Mouse (Mus musculus) ES-Bruce4 (cell line): ENCODE data around the gene Pnrc1. TPM values are rescaled to one million over a fixed set of nuclear protein-coding genes. Genes with fewer than 3 reads are reported as not detected.

Source experiments
- H3K27ac ChIP-seq: 2 replicates; pipeline ENCODE4 v1.5.1; 2012; ENCODE audit warnings: low read length, inconsistent platforms; ENCODE audit not compliant: insufficient read depth
- H3K27me3 ChIP-seq: 2 replicates; pipeline ENCODE4 v1.6.1; 2012; ENCODE audit warnings: mild to moderate bottlenecking, low read length, inconsistent platforms; ENCODE audit not compliant: control insufficient read depth, poor library complexity, insufficient read depth, severe bottlenecking
- H3K36me3 ChIP-seq: 2 replicates; pipeline ENCODE4 v1.6.1; 2012; ENCODE audit warnings: inconsistent platforms, mild to moderate bottlenecking, low read length, moderate library complexity; ENCODE audit not compliant: control insufficient read depth, poor library complexity, insufficient read depth, severe bottlenecking
- H3K4me1 ChIP-seq: one replicate; pipeline ENCODE4 v1.8.1; 2011; ENCODE audit warnings: low read length; ENCODE audit not compliant: control insufficient read depth, insufficient read depth
- H3K4me3 ChIP-seq: 2 replicates; pipeline ENCODE4 v1.5.1; 2011; ENCODE audit warnings: low read depth, mild to moderate bottlenecking, low read length
- H3K9ac ChIP-seq: 2 replicates; pipeline ENCODE4 v1.6.1; 2012; ENCODE audit warnings: low read depth, mild to moderate bottlenecking, inconsistent platforms; ENCODE audit not compliant: poor library complexity, severe bottlenecking
- H3K9me3 ChIP-seq: replicated peaks from 2 replicates; pipeline ENCODE4 v1.6.1; 2012; ENCODE audit warnings: mild to moderate bottlenecking, low read length, inconsistent platforms; ENCODE audit not compliant: control insufficient read depth, poor library complexity, insufficient read depth, severe bottlenecking
- CTCF ChIP-seq: IDR thresholded peaks from one replicate; pipeline ENCODE4 v1.8.1; 2011; ENCODE audit warnings: low read depth, low read length
- EP300 ChIP-seq: IDR thresholded peaks from 2 replicates; pipeline ENCODE4 v1.6.1; 2011; ENCODE audit warnings: low read depth, low read length; ENCODE audit not compliant: insufficient read depth
- POLR2A ChIP-seq: IDR thresholded peaks from one replicate; pipeline ENCODE4 v1.8.1; 2011; ENCODE audit warnings: low read length; ENCODE audit not compliant: insufficient read depth
- polyA plus RNA-seq: library from polyadenylated mRNA; stranded (reverse); fragments of >200 nt; gene quantifications from 2 replicates; pipeline ENCODE4 v1.2.4, GENCODE M21; 2011; ENCODE audit warnings: low read depth; ENCODE audit not compliant: missing spikeins, insufficient read depth, insufficient read length

The Pnrc1 gene
- polyA plus RNA-seq, 1 experiment, result 72.9 TPM

- Histone ChIP-seq H3K9ac (no peak overlapping the region), H3K27me3 (no peaks in the 10 kb centered on the region), H3K36me3 (no peaks in the 10 kb centered on the region), H3K4me1 (no peaks in the 10 kb centered on the region), H3K27ac (no peak overlapping the region), H3K4me3 (no peak overlapping the region), H3K9me3 (no peaks in the 10 kb centered on the region)
- TF ChIP-seq EP300 (no peak), CTCF (no peak), POLR2A (no peak)
Observed at GRCm38 (mm10) chr4:33281891-33282685, 7.9 kb downstream of the Pnrc1 start.

GRCm38 (mm10) chr4:33273437-33273836 is 16.5 kb downstream of the Pnrc1 start:
- Histone ChIP-seq H3K27ac (peak overlapping the region; percentile 10; the same call in 1 of the 2 replicates), H3K9ac (no peak overlapping the region), H3K27me3 (no peaks in the 10 kb centered on the region), H3K36me3 (no peaks in the 10 kb centered on the region), H3K4me1 (peaks cover 9% of the 10 kb centered on the region), H3K9me3 (peaks cover 2% of the 10 kb centered on the region), H3K4me3 (no peak overlapping the region)
- TF ChIP-seq POLR2A (no peak), EP300 (no peak), CTCF (no peak)

- H3K27me3 ChIP-seq, result no peaks in the 10 kb centered on the region
- H3K9me3 ChIP-seq, result no peaks in the 10 kb centered on the region; the same call in 1 of the 2 replicates
- H3K4me3 ChIP-seq, result no peak overlapping the region
- H3K36me3 ChIP-seq, result no peaks in the 10 kb centered on the region
- peaks cover 9% of the 10 kb centered on the region for H3K4me1 ChIP-seq
- peak overlapping the region; percentile 64 for H3K27ac ChIP-seq
- TF ChIP-seq EP300 (no peak), POLR2A (no peak), CTCF (no peak)
- H3K9ac ChIP-seq, result no peak overlapping the region
Observed at GRCm38 (mm10) chr4:33270386-33271314, 19.3 kb downstream of the Pnrc1 start.

GRCm38 (mm10) chr4:33264979-33265726 is 24.8 kb downstream of the Pnrc1 start:
- Histone ChIP-seq H3K9ac (0 out of 2 replicates have a peak overlapping the region, but pooled peaks have one; percentile 9), H3K27me3 (no peaks in the 10 kb centered on the region), H3K27ac (peak overlapping the region; percentile 33), H3K9me3 (no peaks in the 10 kb centered on the region), H3K4me3 (peak overlapping the region; percentile 14), H3K36me3 (no peaks in the 10 kb centered on the region), H3K4me1 (peaks cover 11% of the 10 kb centered on the region)
- TF ChIP-seq CTCF, result no peak
- TF ChIP-seq EP300, result 0 out of 2 replicates have a peak, but pooled peaks have one; percentile 23

GRCm38 (mm10) chr4:33262897-33263296 is 27.1 kb downstream of the Pnrc1 start:
- 0 out of 2 replicates have a peak, but pooled peaks have one; percentile 36 for TF ChIP-seq EP300
- no peak for TF ChIP-seq CTCF
- no peaks in the 10 kb centered on the region for H3K9me3 ChIP-seq
- H3K27me3 ChIP-seq, result no peaks in the 10 kb centered on the region
- H3K4me1 ChIP-seq, result peaks cover 11% of the 10 kb centered on the region
- peak overlapping the region; percentile 76 for H3K27ac ChIP-seq
- no peaks in the 10 kb centered on the region for H3K36me3 ChIP-seq
- no peak overlapping the region for H3K9ac ChIP-seq
- no peak overlapping the region for H3K4me3 ChIP-seq
